Mouse (Mus musculus): ENCODE results near the gene Fign. TPM values are rescaled to one million over a fixed set of nuclear protein-coding genes. Genes with fewer than 3 reads are reported as not detected.

Fign gene
- polyA plus RNA-seq, 1 experiment from 2014 or later: 3.0 TPM

- ATAC-seq (ENCODE audit: insufficient read depth, low FRiP score): no peak
- Histone ChIP-seq H3K4me2 (ENCODE audit: low read depth, low read length) (peak overlapping the region; percentile 39), H3K27me3 (ENCODE audit: control insufficient read depth, insufficient read depth, low read length) (no peaks in the 10 kb centered on the region), H3K4me1 (ENCODE audit: control insufficient read depth, insufficient read depth, low read length) (no peaks in the 10 kb centered on the region), H3K27ac (ENCODE audit: low read length) (no peak overlapping the region), H3K9me3 (replicated peaks; ENCODE audit: control insufficient read depth, low read length) (no peaks in the 10 kb centered on the region), H3K36me3 (ENCODE audit: control insufficient read depth, insufficient read depth, low read length) (no peaks in the 10 kb centered on the region), H3K9ac (ENCODE audit: low read length) (no peak overlapping the region), H3K4me3 (replicated peaks; ENCODE audit: low read length) (peak overlapping the region; percentile 20)
- WGBS: 48% methylated on average over 5 of the region's 5 CpGs
Measured at GRCm38 (mm10) chr2:64096176-64096575, 1.7 kb downstream of the Fign start.

GRCm38 (mm10) chr2:64095561-64095960 is 2.3 kb downstream of the Fign start:
- H3K9ac ChIP-seq (ENCODE audit: low read length): no peak overlapping the region
- peak overlapping the region; percentile 32 for H3K4me3 ChIP-seq (replicated peaks; ENCODE audit: low read length)

GRCm38 (mm10) chr2:64093087-64093486 is 4.8 kb downstream of the Fign start:
- WGBS: 53% methylated on average over 6 of the region's 6 CpGs
- 0 out of 2 replicates have a peak overlapping the region, but pooled peaks have one; percentile 16 for H3K9ac ChIP-seq (ENCODE audit: low read length)
- no peak overlapping the region for H3K27ac ChIP-seq (ENCODE audit: low read length)
- no peak overlapping the region for H3K4me2 ChIP-seq (ENCODE audit: low read depth, low read length)
- no peak overlapping the region for H3K4me3 ChIP-seq (replicated peaks; ENCODE audit: low read length)
- H3K36me3 ChIP-seq (ENCODE audit: control insufficient read depth, insufficient read depth, low read length): no peaks in the 10 kb centered on the region
- no peak for ATAC-seq (ENCODE audit: insufficient read depth, low FRiP score)
- H3K27me3 ChIP-seq (ENCODE audit: control insufficient read depth, insufficient read depth, low read length): no peaks in the 10 kb centered on the region
- no peaks in the 10 kb centered on the region for H3K4me1 ChIP-seq (ENCODE audit: control insufficient read depth, insufficient read depth, low read length)
- no peaks in the 10 kb centered on the region for H3K9me3 ChIP-seq (replicated peaks; ENCODE audit: control insufficient read depth, low read length)

More at GRCm38 (mm10) chr2:64095561-64095960, 2.3 kb downstream of the Fign start:
- no peaks in the 10 kb centered on the region for H3K4me1 ChIP-seq (ENCODE audit: control insufficient read depth, insufficient read depth, low read length)
- H3K36me3 ChIP-seq (ENCODE audit: control insufficient read depth, insufficient read depth, low read length): no peaks in the 10 kb centered on the region
- no peaks in the 10 kb centered on the region for H3K9me3 ChIP-seq (replicated peaks; ENCODE audit: control insufficient read depth, low read length)
- peak overlapping the region; percentile 38; the same call in 1 of the 2 replicates for H3K27ac ChIP-seq (ENCODE audit: low read length)
- H3K27me3 ChIP-seq (ENCODE audit: control insufficient read depth, insufficient read depth, low read length): no peaks in the 10 kb centered on the region
- 39% methylated on average over 5 of the region's 5 CpGs for WGBS
- H3K4me2 ChIP-seq (ENCODE audit: low read depth, low read length): peak overlapping the region; percentile 42
- ATAC-seq (ENCODE audit: insufficient read depth, low FRiP score): no peak

GRCm38 (mm10) chr2:64083853-64084427 is 13.9 kb downstream of the Fign start:
- H3K36me3 ChIP-seq (ENCODE audit: control insufficient read depth, insufficient read depth, low read length): no peaks in the 10 kb centered on the region
- no peak for ATAC-seq (ENCODE audit: insufficient read depth, low FRiP score)
- no peaks in the 10 kb centered on the region for H3K9me3 ChIP-seq (replicated peaks; ENCODE audit: control insufficient read depth, low read length)
- 44% methylated on average over 5 of the region's 5 CpGs for WGBS
- no peak overlapping the region for H3K4me2 ChIP-seq (ENCODE audit: low read depth, low read length)
- H3K27ac ChIP-seq (ENCODE audit: low read length): no peak overlapping the region
- no peak overlapping the region for H3K4me3 ChIP-seq (replicated peaks; ENCODE audit: low read length)
- H3K9ac ChIP-seq (ENCODE audit: low read length): no peak overlapping the region
- H3K4me1 ChIP-seq (ENCODE audit: control insufficient read depth, insufficient read depth, low read length): no peaks in the 10 kb centered on the region
- H3K27me3 ChIP-seq (ENCODE audit: control insufficient read depth, insufficient read depth, low read length): no peaks in the 10 kb centered on the region

GRCm38 (mm10) chr2:64079765-64080164 is 18.1 kb downstream of the Fign start:
- Histone ChIP-seq H3K4me1 (ENCODE audit: control insufficient read depth, insufficient read depth, low read length) (no peaks in the 10 kb centered on the region), H3K27me3 (ENCODE audit: control insufficient read depth, insufficient read depth, low read length) (no peaks in the 10 kb centered on the region), H3K9ac (ENCODE audit: low read length) (no peak overlapping the region), H3K27ac (ENCODE audit: low read length) (no peak overlapping the region), H3K4me3 (replicated peaks; ENCODE audit: low read length) (no peak overlapping the region), H3K36me3 (ENCODE audit: control insufficient read depth, insufficient read depth, low read length) (no peaks in the 10 kb centered on the region), H3K9me3 (replicated peaks; ENCODE audit: control insufficient read depth, low read length) (no peaks in the 10 kb centered on the region), H3K4me2 (ENCODE audit: low read depth, low read length) (no peak overlapping the region)
- ATAC-seq (ENCODE audit: insufficient read depth, low FRiP score): no peak
- 27% methylated on average over 4 of the region's 4 CpGs for WGBS

- WGBS: 45% methylated on average over 3 of the region's 3 CpGs
- Histone ChIP-seq H3K4me1 (ENCODE audit: control insufficient read depth, insufficient read depth, low read length) (no peaks in the 10 kb centered on the region), H3K27ac (ENCODE audit: low read length) (no peak overlapping the region), H3K36me3 (ENCODE audit: control insufficient read depth, insufficient read depth, low read length) (no peaks in the 10 kb centered on the region), H3K9me3 (replicated peaks; ENCODE audit: control insufficient read depth, low read length) (no peaks in the 10 kb centered on the region), H3K4me2 (ENCODE audit: low read depth, low read length) (no peak overlapping the region), H3K4me3 (replicated peaks; ENCODE audit: low read length) (no peak overlapping the region), H3K9ac (ENCODE audit: low read length) (no peak overlapping the region), H3K27me3 (ENCODE audit: control insufficient read depth, insufficient read depth, low read length) (no peaks in the 10 kb centered on the region)
- no peak for ATAC-seq (ENCODE audit: insufficient read depth, low FRiP score)
Measured at GRCm38 (mm10) chr2:64078551-64078950, 19.3 kb downstream of the Fign start.

GRCm38 (mm10) chr2:64077846-64078245 is 20.0 kb downstream of the Fign start:
- ATAC-seq (ENCODE audit: insufficient read depth, low FRiP score): no peak
- no peak overlapping the region for H3K4me2 ChIP-seq (ENCODE audit: low read depth, low read length)
- no peaks in the 10 kb centered on the region for H3K36me3 ChIP-seq (ENCODE audit: control insufficient read depth, insufficient read depth, low read length)
- H3K27me3 ChIP-seq (ENCODE audit: control insufficient read depth, insufficient read depth, low read length): no peaks in the 10 kb centered on the region
- H3K9me3 ChIP-seq (replicated peaks; ENCODE audit: control insufficient read depth, low read length): no peaks in the 10 kb centered on the region
- H3K4me3 ChIP-seq (replicated peaks; ENCODE audit: low read length): no peak overlapping the region
- H3K9ac ChIP-seq (ENCODE audit: low read length): no peak overlapping the region
- H3K4me1 ChIP-seq (ENCODE audit: control insufficient read depth, insufficient read depth, low read length): no peaks in the 10 kb centered on the region
- 79% methylated on average over 2 of the region's 2 CpGs for WGBS
- no peak overlapping the region for H3K27ac ChIP-seq (ENCODE audit: low read length)

GRCm38 (mm10) chr2:64075873-64076272 is 22.0 kb downstream of the Fign start:
- ATAC-seq (ENCODE audit: insufficient read depth, low FRiP score): no peak
- Histone ChIP-seq H3K27me3 (ENCODE audit: control insufficient read depth, insufficient read depth, low read length) (no peaks in the 10 kb centered on the region), H3K9ac (ENCODE audit: low read length) (no peak overlapping the region), H3K4me2 (ENCODE audit: low read depth, low read length) (peak overlapping the region; percentile 33; the same call in 1 of the 2 replicates), H3K27ac (ENCODE audit: low read length) (no peak overlapping the region), H3K4me1 (ENCODE audit: control insufficient read depth, insufficient read depth, low read length) (no peaks in the 10 kb centered on the region), H3K36me3 (ENCODE audit: control insufficient read depth, insufficient read depth, low read length) (no peaks in the 10 kb centered on the region), H3K4me3 (replicated peaks; ENCODE audit: low read length) (no peak overlapping the region), H3K9me3 (replicated peaks; ENCODE audit: control insufficient read depth, low read length) (no peaks in the 10 kb centered on the region)
- WGBS: 48% methylated on average over 6 of the region's 6 CpGs

- H3K36me3 ChIP-seq (ENCODE audit: control insufficient read depth, insufficient read depth, low read length): no peaks in the 10 kb centered on the region
- no peak overlapping the region for H3K27ac ChIP-seq (ENCODE audit: low read length)
- no peaks in the 10 kb centered on the region for H3K9me3 ChIP-seq (replicated peaks; ENCODE audit: control insufficient read depth, low read length)
- H3K4me2 ChIP-seq (ENCODE audit: low read depth, low read length): peak overlapping the region; percentile 17
- WGBS: 39% methylated on average over 17 of the region's 17 CpGs
- no peaks in the 10 kb centered on the region for H3K27me3 ChIP-seq (ENCODE audit: control insufficient read depth, insufficient read depth, low read length)
- H3K4me3 ChIP-seq (replicated peaks; ENCODE audit: low read length): 0 out of 2 replicates have a peak overlapping the region, but pooled peaks have one; percentile 3
- H3K4me1 ChIP-seq (ENCODE audit: control insufficient read depth, insufficient read depth, low read length): no peaks in the 10 kb centered on the region
- no peak overlapping the region for H3K9ac ChIP-seq (ENCODE audit: low read length)
- no peak for ATAC-seq (ENCODE audit: insufficient read depth, low FRiP score)
Measured at GRCm38 (mm10) chr2:64074602-64075389, 23.0 kb downstream of the Fign start.

All from stomach, embryonic 16.5 days (tissue).